ENCODE assay signal across 8 mouse cellular contexts in genomic region chr9:54863363-54864281, GRCm38 (mm10). TPM values are rescaled to one million over a fixed set of nuclear protein-coding genes. Genes with fewer than 3 reads are reported as not detected.
DNase-seq lines count a peak whose midpoint lies in the region; ATAC-seq lines count a peak whose summit lies in the region.

Gene Ireb2 (plus strand): TSS chr9:54863789.

- H3K27ac ChIP-seq in hindbrain, embryonic 15.5 days (replicated peaks): peak within 1 kb of the TSS; percentile 98

- H3K36me3 ChIP-seq in hindbrain, embryonic 15.5 days: peaks cover 21% of the 10 kb centered on the region

- peak; percentile 99 for ATAC-seq in hindbrain, embryonic 15.5 days (ENCODE audit: low FRiP score, low read depth)

- H3K9ac ChIP-seq in hindbrain, embryonic 15.5 days: peak within 1 kb of the TSS; percentile 100

- peaks cover 43% of the 10 kb centered on the region for H3K4me1 ChIP-seq in hindbrain, embryonic 15.5 days (replicated peaks)

- no peaks in the 10 kb centered on the region for H3K27me3 ChIP-seq in hindbrain, embryonic 15.5 days

- H3K4me3 ChIP-seq in hindbrain, embryonic 15.5 days: peak within 1 kb of the TSS; percentile 100

- no peaks in the 10 kb centered on the region for H3K9me3 ChIP-seq in hindbrain, embryonic 15.5 days

- H3K4me2 ChIP-seq in hindbrain, embryonic 15.5 days: peak within 1 kb of the TSS; percentile 60

- peak; percentile 97 for DNase-seq in R1 (ENCODE audit: low read depth, low spot score)
- DNase-seq in cerebellum, postnatal 25 days: peak; percentile 99 to 100
- DNase-seq in frontal cortex, postnatal 36 days (ENCODE audit: low spot score in 2 of 2): peak; percentile 97 to 99
- peak; percentile 97 for DNase-seq in left cerebral cortex, adult 11 months (ENCODE audit: low spot score)
- DNase-seq in lung, postnatal 4 days: peak; percentile 99 to 100
- peak; percentile 96 for DNase-seq in retina, postnatal 7 days (ENCODE audit: low read depth, low spot score)
- DNase-seq in urinary bladder, adult 2 months (ENCODE audit: low spot score): peak; percentile 99

- WGBS in hindbrain, embryonic 15.5 days: under 1% methylated on average over 70 of the region's 72 CpGs

RNA-seq across cellular contexts. Expression of gene Ireb2, which starts in this region (rescaled TPM):
- polyA plus RNA-seq in hindbrain, embryonic 15.5 days (2015; fragmentation: Nextera tagmentation; extraction: Ambion mirVana): 35.1 and 35.8 TPM in 2 replicates
- polyA plus RNA-seq in urinary bladder, adult 2 months (2012; rRNA removed): 20.0 and 21.8 TPM in 2 replicates

Comparison
In these comparisons a context has a peak if more than half of its experiments do, and no peak if none do; other contexts are left out.
1. Peak in every context shown above with its lines: DNase-seq, ATAC-seq, H3K4me3 ChIP-seq and H3K27ac ChIP-seq.